Mouse (Mus musculus) liver, adult 2 months (tissue): ENCODE data around the gene Tarbp2. TPM values are rescaled to one million over a fixed set of nuclear protein-coding genes. Genes with fewer than 3 reads are reported as not detected.

Experiments used
- DNase-seq: peaks from one replicate; pipeline ENCODE4 v3.0.0-alpha.2; 2011; ENCODE audit warnings: low read depth, low spot score; ENCODE audit errors: extremely low read depth
- H3K27ac ChIP-seq: fragments of 200-500 bp; replicated peaks from 2 replicates; pipeline ENCODE4 v1.5.1; 2012; ENCODE audit warnings: low read depth, mild to moderate bottlenecking, control low read depth, inconsistent platforms, low read length; ENCODE audit not compliant: insufficient read depth
- H3K27me3 ChIP-seq: fragments of 200-500 bp; 2 replicates; pipeline ENCODE4 v1.6.1; 2012; ENCODE audit warnings: mild to moderate bottlenecking, moderate library complexity, low read length, inconsistent platforms; ENCODE audit not compliant: control insufficient read depth, insufficient read depth
- H3K36me3 ChIP-seq: fragments of 200-500 bp; 2 replicates; pipeline ENCODE4 v1.6.1; 2012; ENCODE audit warnings: low read length, inconsistent platforms; ENCODE audit not compliant: control insufficient read depth, insufficient read depth
- H3K4me1 ChIP-seq: fragments of 200-500 bp; 2 replicates; pipeline ENCODE4 v1.6.1; 2011; ENCODE audit warnings: low read length; ENCODE audit not compliant: control insufficient read depth, insufficient read depth
- H3K4me3 ChIP-seq: fragments of 200-500 bp; 2 replicates; pipeline ENCODE4 v1.5.1; 2011; ENCODE audit warnings: low read depth, mild to moderate bottlenecking, control low read depth, low read length, moderate library complexity; ENCODE audit not compliant: insufficient read depth
- H3K79me2 ChIP-seq: fragments of 200-500 bp; 2 replicates; pipeline ENCODE4 v1.6.1; 2012; ENCODE audit warnings: inconsistent platforms, mild to moderate bottlenecking, low read length, moderate library complexity; ENCODE audit not compliant: control insufficient read depth, insufficient read depth
- H3K9ac ChIP-seq: fragments of 200-500 bp; 2 replicates; pipeline ENCODE4 v1.6.1; 2012; ENCODE audit warnings: low read depth, mild to moderate bottlenecking, control low read depth, inconsistent platforms, low read length
- CTCF ChIP-seq: fragments of 200-500 bp; IDR thresholded peaks from 2 replicates; pipeline ENCODE4 v1.5.1; 2011; ENCODE audit warnings: low read depth, low read length, control low read depth
- POLR2A ChIP-seq: fragments of 200-500 bp; IDR thresholded peaks from 2 replicates; pipeline ENCODE4 v1.6.1; 2011; ENCODE audit warnings: low read length, control low read depth; ENCODE audit not compliant: insufficient read depth; ENCODE audit errors: extremely low read depth
- WGBS: fragments of 180-500 bp; shearing (Covaris S2); methylation state at CpG from one replicate; pipeline ENCODE4 v1.1.7; 2018; 5-methylcytosine and 5-hydroxymethylcytosine counted together
- polyA plus RNA-seq: library from polyadenylated mRNA; depleted of rRNA; stranded (reverse); fragments of >200 nt; gene quantifications from 2 replicates; pipeline ENCODE4 v1.2.3, GENCODE M21; 2012
- total RNA-seq: library from RNA; depleted of rRNA; stranded (reverse); fragments of >200 nt; gene quantifications from 2 replicates; pipeline ENCODE4 v1.2.3, GENCODE M21; 2014

Tarbp2 gene
- total and polyA plus RNA-seq, 2 experiments, result 15.2 to 40.6 TPM

- H3K27ac ChIP-seq, result no peak overlapping the region
- 96% methylated on average over 3 of the region's 3 CpGs for WGBS
- no peak overlapping the region for H3K4me3 ChIP-seq
- no peaks in the 10 kb centered on the region for H3K27me3 ChIP-seq
- H3K9ac ChIP-seq, result no peak overlapping the region
- H3K79me2 ChIP-seq, result no peaks in the 10 kb centered on the region; the same call in none of the 2 replicates
- no peak for DNase-seq
- H3K36me3 ChIP-seq, result peaks cover 44% of the 10 kb centered on the region
- no peaks in the 10 kb centered on the region for H3K4me1 ChIP-seq
- no peak for TF ChIP-seq CTCF
Measured at GRCm38 (mm10) chr15:102547478-102547877, 29.5 kb downstream of the Tarbp2 start.

GRCm38 (mm10) chr15:102552599-102552998 is 34.6 kb downstream of the Tarbp2 start:
- DNase-seq, result no peak
- Histone ChIP-seq H3K27me3 (no peaks in the 10 kb centered on the region), H3K4me1 (no peaks in the 10 kb centered on the region), H3K9ac (no peak overlapping the region), H3K79me2 (no peaks in the 10 kb centered on the region; the same call in none of the 2 replicates), H3K27ac (no peak overlapping the region), H3K4me3 (no peak overlapping the region), H3K36me3 (peaks cover 55% of the 10 kb centered on the region)
- TF ChIP-seq POLR2A, result no peak
- TF ChIP-seq CTCF, result no peak
- 96% methylated on average over 5 of the region's 5 CpGs for WGBS

GRCm38 (mm10) chr15:102555581-102555980 is 37.6 kb downstream of the Tarbp2 start:
- DNase-seq, result no peak
- TF ChIP-seq POLR2A (no peak), CTCF (no peak)
- Histone ChIP-seq H3K36me3 (peaks cover 56% of the 10 kb centered on the region), H3K79me2 (no peaks in the 10 kb centered on the region; the same call in 1 of the 2 replicates), H3K4me1 (no peaks in the 10 kb centered on the region), H3K4me3 (no peak overlapping the region), H3K27me3 (no peaks in the 10 kb centered on the region), H3K27ac (no peak overlapping the region), H3K9ac (no peak overlapping the region)
- 95% methylated on average over 1 of the region's 1 CpGs for WGBS

GRCm38 (mm10) chr15:102557580-102557979 is 39.6 kb downstream of the Tarbp2 start:
- Histone ChIP-seq H3K9ac (no peak overlapping the region), H3K4me1 (peaks cover 2% of the 10 kb centered on the region; the same call in 1 of the 2 replicates), H3K27ac (no peak overlapping the region), H3K36me3 (peaks cover 44% of the 10 kb centered on the region), H3K79me2 (peaks cover 3% of the 10 kb centered on the region; the same call in 1 of the 2 replicates), H3K27me3 (no peaks in the 10 kb centered on the region), H3K4me3 (no peak overlapping the region)
- DNase-seq, result no peak
- TF ChIP-seq CTCF (no peak), POLR2A (no peak)

GRCm38 (mm10) chr15:102562491-102562890 is 44.5 kb downstream of the Tarbp2 start:
- Histone ChIP-seq H3K9ac (no peak overlapping the region), H3K36me3 (peaks cover 7% of the 10 kb centered on the region; the same call in 1 of the 2 replicates), H3K79me2 (peaks cover 3% of the 10 kb centered on the region; the same call in 1 of the 2 replicates), H3K4me3 (no peak overlapping the region; the same call in 1 of the 2 replicates), H3K27ac (peak overlapping the region; percentile 35; the same call in 1 of the 2 replicates), H3K4me1 (peaks cover 21% of the 10 kb centered on the region), H3K27me3 (no peaks in the 10 kb centered on the region)
- no peak for TF ChIP-seq CTCF
- no peak for TF ChIP-seq POLR2A
- DNase-seq, result peak; percentile 83
- WGBS, result 20% methylated on average over 1 of the region's 1 CpGs

- peaks cover 21% of the 10 kb centered on the region for H3K4me1 ChIP-seq
- H3K27me3 ChIP-seq, result no peaks in the 10 kb centered on the region
- 84% methylated on average over 3 of the region's 3 CpGs for WGBS
- DNase-seq, result no peak
- peak overlapping the region; percentile 35; the same call in 1 of the 2 replicates for H3K27ac ChIP-seq
- H3K4me3 ChIP-seq, result no peak overlapping the region
- H3K9ac ChIP-seq, result no peak overlapping the region
- 0 out of 2 replicates have a peak, but pooled peaks cover 2% of the 10 kb centered on the region for H3K36me3 ChIP-seq
- peaks cover 3% of the 10 kb centered on the region; the same call in 1 of the 2 replicates for H3K79me2 ChIP-seq
- TF ChIP-seq CTCF, result no peak
- no peak for TF ChIP-seq POLR2A
Measured at GRCm38 (mm10) chr15:102563061-102563460, 45.1 kb downstream of the Tarbp2 start.
